Mouse (Mus musculus) myocyte (in vitro differentiated cells): ENCODE data around the gene Prr36. TPM values are rescaled to one million over a fixed set of nuclear protein-coding genes. Genes with fewer than 3 reads are reported as not detected.

ENCODE experiments used
- H3K27me3 ChIP-seq: one replicate; pipeline ENCODE4 v1.6.1; 2011; ENCODE audit not compliant: control insufficient read depth, insufficient read depth, insufficient read length
- H3K36me3 ChIP-seq: one replicate; pipeline ENCODE4 v1.6.1; 2011; ENCODE audit not compliant: control insufficient read depth, insufficient read depth
- H3K4me2 ChIP-seq: one replicate; pipeline ENCODE4 v1.6.1; 2011; ENCODE audit warnings: low read depth, control low read depth
- H3K4me3 ChIP-seq: one replicate; pipeline ENCODE4 v1.5.1; 2011; ENCODE audit warnings: mild to moderate bottlenecking, control low read depth, moderate library complexity
- H3K79me2 ChIP-seq: one replicate; pipeline ENCODE4 v1.6.1; 2011; ENCODE audit not compliant: control insufficient read depth, insufficient read depth
- H3ac ChIP-seq: one replicate; pipeline ENCODE4 v1.6.1; 2011; ENCODE audit not compliant: control insufficient read depth, insufficient read length
- CEBPB ChIP-seq: IDR thresholded peaks from 2 replicates; pipeline ENCODE4 v1.6.1; 2011; ENCODE audit warnings: mild to moderate bottlenecking, moderate library complexity; ENCODE audit not compliant: poor library complexity, insufficient read depth, severe bottlenecking
- E2F4 ChIP-seq: IDR thresholded peaks from one replicate; pipeline ENCODE4 v1.6.1; 2011; ENCODE audit warnings: mild to moderate bottlenecking, control low read depth, moderate library complexity; ENCODE audit not compliant: insufficient read depth
- MAX ChIP-seq: IDR thresholded peaks from one replicate; pipeline ENCODE4 v1.6.1; 2011; ENCODE audit warnings: low read depth, mild to moderate bottlenecking, control low read depth
- MYOD1 ChIP-seq, 3 experiments: IDR thresholded peaks; one replicate each; pipeline ENCODE4 v1.6.1; 2011; ENCODE audit warnings: control low read depth in 2 of 3, low read depth in 2 of 3, mild to moderate bottlenecking in 2 of 3, moderate library complexity in 1 of 3; ENCODE audit not compliant: insufficient read length in 2 of 3, control insufficient read depth in 1 of 3
- MYOG ChIP-seq, 3 experiments: IDR thresholded peaks; one replicate each; pipeline ENCODE4 v1.6.1; 2011; ENCODE audit warnings: control low read depth in 2 of 3, low read depth in 2 of 3, mild to moderate bottlenecking in 2 of 3; ENCODE audit not compliant: insufficient read length in 2 of 3, control insufficient read depth in 1 of 3, insufficient read depth in 1 of 3
- POLR2A ChIP-seq: IDR thresholded peaks from one replicate; pipeline ENCODE4 v1.6.1; 2011; ENCODE audit warnings: low read depth, mild to moderate bottlenecking, control low read depth, moderate library complexity; ENCODE audit not compliant: insufficient read length
- POLR2AphosphoS2 ChIP-seq: IDR thresholded peaks from one replicate; pipeline ENCODE4 v1.6.1; 2011; ENCODE audit warnings: low read depth, control low read depth; ENCODE audit not compliant: insufficient read length
- REST ChIP-seq: IDR thresholded peaks from one replicate; pipeline ENCODE4 v1.6.1; 2011; ENCODE audit warnings: mild to moderate bottlenecking, control low read depth, moderate library complexity; ENCODE audit not compliant: insufficient read depth, insufficient read length
- SRF ChIP-seq: IDR thresholded peaks from one replicate; pipeline ENCODE4 v1.6.1; 2011; ENCODE audit warnings: low read depth; ENCODE audit not compliant: control insufficient read depth, insufficient read length
- TCF12 ChIP-seq: IDR thresholded peaks from one replicate; pipeline ENCODE4 v1.6.1; 2011; ENCODE audit warnings: mild to moderate bottlenecking, control low read depth; ENCODE audit not compliant: poor library complexity, insufficient read depth, severe bottlenecking
- TCF3 ChIP-seq: IDR thresholded peaks from one replicate; pipeline ENCODE4 v1.6.1; 2011; ENCODE audit warnings: low read depth, control low read depth; ENCODE audit not compliant: insufficient read length
- USF1 ChIP-seq: IDR thresholded peaks from one replicate; pipeline ENCODE4 v1.6.1; 2011; ENCODE audit warnings: low read depth, mild to moderate bottlenecking, control low read depth, moderate library complexity
- polyA plus RNA-seq: library from polyadenylated mRNA; unstranded; fragments of >200 nt; fragmentation: generic; extraction: Trizol; gene quantifications from one replicate; pipeline ENCODE4 v1.2.1, GENCODE M21; 2012; ENCODE audit warnings: missing spikeins

Gene Prr36
- polyA plus RNA-seq, 1 experiment: 0.19 TPM

DNA sequence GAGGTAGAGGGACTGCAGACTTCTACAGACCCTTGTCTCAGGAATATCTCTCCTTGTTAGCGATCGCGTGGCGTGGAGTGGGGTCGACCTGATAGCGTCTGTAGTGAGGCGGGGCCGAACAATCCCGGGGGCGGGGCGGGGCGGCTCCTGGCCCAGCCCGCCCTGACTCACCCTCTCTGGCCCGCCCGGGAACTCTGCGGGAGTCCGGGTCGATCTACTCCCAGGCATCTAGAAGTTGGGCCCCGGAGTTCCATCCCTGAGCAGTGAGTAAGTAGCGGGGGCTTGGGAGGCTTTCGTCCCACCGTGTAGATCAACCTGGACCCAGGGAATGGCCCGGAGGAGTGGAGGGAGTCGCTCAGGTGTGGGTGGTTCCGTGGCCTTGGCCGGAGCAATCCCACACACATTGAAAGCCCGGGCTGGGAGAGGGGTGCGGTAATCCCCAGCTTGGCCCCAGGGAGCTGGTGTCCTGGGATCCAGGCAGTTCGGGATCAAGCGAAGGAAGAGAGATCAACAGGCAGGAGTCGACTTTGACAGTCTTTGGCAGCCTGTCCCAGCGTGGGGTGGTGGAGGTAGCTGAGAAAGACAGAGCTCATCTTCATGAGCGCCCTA lies 9.6 kb upstream of the Prr36 start, which contains the start of gene Lrrc8e:
TSS of gene Lrrc8e (plus strand) at position 89 of the 609 bp plus-strand sequence.
- Histone ChIP-seq H3ac (no peak within 1 kb of the TSS), H3K4me2 (peak within 1 kb of the TSS; percentile 73), H3K79me2 (no peaks in the 10 kb centered on the region), H3K4me3 (peak within 1 kb of the TSS; percentile 23), H3K36me3 (no peaks in the 10 kb centered on the region), H3K27me3 (peaks cover 14% of the 10 kb centered on the region)
- TF ChIP-seq SRF: no peak
- no peak for TF ChIP-seq MYOD1 (IDR thresholded peaks at IDR 0.05; ENCODE audit: control insufficient read depth in 1 of 3, insufficient read length in 2 of 3, low read depth in 2 of 3)
- no peak for TF ChIP-seq MYOG (IDR thresholded peaks at IDR 0.05; ENCODE audit: control insufficient read depth in 1 of 3, insufficient read depth in 1 of 3, insufficient read length in 2 of 3, low read depth in 2 of 3)
- no peak for TF ChIP-seq REST
- TF ChIP-seq CEBPB: no peak
- TF ChIP-seq USF1: no peak
- no peak for TF ChIP-seq TCF3
- TF ChIP-seq POLR2A: no peak
- no peak for TF ChIP-seq MAX
- no peak for TF ChIP-seq E2F4

DNA sequence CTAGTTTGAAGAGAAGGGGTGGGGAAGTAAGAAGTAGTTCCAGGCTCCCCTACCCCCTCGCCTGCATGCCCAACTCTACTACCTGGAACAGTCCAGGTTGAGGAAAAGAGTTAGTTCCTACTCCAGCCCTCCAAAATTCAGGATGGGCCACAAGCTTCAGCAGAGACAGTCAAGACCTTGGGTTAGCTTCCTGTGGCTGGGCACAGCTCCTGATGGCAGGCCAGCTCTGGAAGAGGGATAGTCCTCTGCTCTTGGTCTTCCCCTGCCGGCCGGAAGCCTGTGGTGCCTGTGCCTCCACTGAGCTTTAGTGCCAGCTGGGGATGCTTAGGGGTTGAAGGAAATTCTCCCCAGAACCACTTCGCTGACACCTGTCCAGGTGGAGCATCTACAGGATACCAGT lies 9.1 kb upstream of the Prr36 start:
- Histone ChIP-seq H3K79me2 (no peaks in the 10 kb centered on the region), H3K4me3 (peak overlapping the region; percentile 23), H3K36me3 (no peaks in the 10 kb centered on the region), H3K4me2 (peak overlapping the region; percentile 73), H3K27me3 (peaks cover 14% of the 10 kb centered on the region), H3ac (no peak overlapping the region)
- TF ChIP-seq E2F4 (no peak), MYOD1 (IDR thresholded peaks at IDR 0.05; ENCODE audit: control insufficient read depth in 1 of 3, insufficient read length in 2 of 3, low read depth in 2 of 3) (no peak), MYOG (IDR thresholded peaks at IDR 0.05; ENCODE audit: control insufficient read depth in 1 of 3, insufficient read depth in 1 of 3, insufficient read length in 2 of 3, low read depth in 2 of 3) (no peak), SRF (no peak), USF1 (no peak), POLR2AphosphoS2 (no peak), CEBPB (no peak), TCF3 (no peak), REST (no peak), TCF12 (no peak), POLR2A (no peak), MAX (no peak)

DNA sequence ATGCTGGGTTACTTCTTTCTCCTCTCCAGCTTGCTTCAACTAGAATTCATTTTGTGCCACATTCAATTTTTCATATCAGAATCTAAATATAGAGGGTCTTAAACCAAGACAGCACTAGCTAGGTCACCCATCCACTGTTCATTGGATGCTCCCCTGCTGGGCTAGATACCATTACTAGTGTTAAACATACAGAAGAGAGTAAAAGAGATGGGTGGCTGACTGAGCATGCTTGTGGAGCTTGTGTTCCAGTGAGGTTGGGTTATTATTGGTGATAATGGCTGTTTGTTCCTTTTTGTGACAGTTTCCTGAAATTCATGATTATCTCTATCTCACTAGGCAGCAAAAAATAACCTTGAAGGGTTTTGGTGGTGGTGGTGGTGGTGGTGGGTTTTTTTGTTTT lies 4.8 kb upstream of the Prr36 start:
- Histone ChIP-seq H3K79me2 (no peaks in the 10 kb centered on the region), H3K27me3 (peaks cover 27% of the 10 kb centered on the region), H3ac (no peak overlapping the region), H3K4me2 (no peak overlapping the region), H3K36me3 (no peaks in the 10 kb centered on the region), H3K4me3 (no peak overlapping the region)
- TF ChIP-seq REST: no peak
- no peak for TF ChIP-seq MAX
- TF ChIP-seq USF1: no peak
- TF ChIP-seq TCF12: no peak
- no peak for TF ChIP-seq TCF3
- no peak for TF ChIP-seq MYOG (IDR thresholded peaks at IDR 0.05; ENCODE audit: control insufficient read depth in 1 of 3, insufficient read depth in 1 of 3, insufficient read length in 2 of 3, low read depth in 2 of 3)
- TF ChIP-seq CEBPB: no peak
- TF ChIP-seq MYOD1 (IDR thresholded peaks at IDR 0.05; ENCODE audit: control insufficient read depth in 1 of 3, insufficient read length in 2 of 3, low read depth in 2 of 3): no peak
- TF ChIP-seq SRF: no peak
- no peak for TF ChIP-seq POLR2A
- no peak for TF ChIP-seq E2F4
- no peak for TF ChIP-seq POLR2AphosphoS2

DNA sequence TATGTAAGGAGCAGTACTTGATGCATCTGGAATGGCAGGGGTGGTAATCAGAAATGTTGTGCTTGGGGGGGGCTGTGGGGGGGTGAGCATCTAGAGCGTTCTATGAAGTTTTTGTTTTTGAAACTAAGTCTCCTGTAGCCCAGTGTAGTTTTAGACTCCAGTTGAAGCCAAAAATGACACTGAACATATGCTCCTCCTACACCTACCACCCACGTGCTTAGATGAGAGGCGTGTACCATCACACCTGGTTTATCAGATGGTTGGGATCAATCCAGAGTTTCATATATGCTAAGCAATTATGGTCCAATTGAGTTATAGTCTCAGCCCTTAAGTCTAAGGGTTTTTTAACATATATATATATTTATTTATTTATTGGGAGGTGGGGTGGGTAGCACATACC lies 2.4 kb upstream of the Prr36 start:
- Histone ChIP-seq H3K27me3 (peaks cover 28% of the 10 kb centered on the region), H3K4me2 (no peak overlapping the region), H3K79me2 (no peaks in the 10 kb centered on the region), H3ac (no peak overlapping the region), H3K36me3 (no peaks in the 10 kb centered on the region), H3K4me3 (no peak overlapping the region)
- TF ChIP-seq MAX (no peak), MYOD1 (IDR thresholded peaks at IDR 0.05; ENCODE audit: control insufficient read depth in 1 of 3, insufficient read length in 2 of 3, low read depth in 2 of 3) (no peak), TCF12 (no peak)

DNA sequence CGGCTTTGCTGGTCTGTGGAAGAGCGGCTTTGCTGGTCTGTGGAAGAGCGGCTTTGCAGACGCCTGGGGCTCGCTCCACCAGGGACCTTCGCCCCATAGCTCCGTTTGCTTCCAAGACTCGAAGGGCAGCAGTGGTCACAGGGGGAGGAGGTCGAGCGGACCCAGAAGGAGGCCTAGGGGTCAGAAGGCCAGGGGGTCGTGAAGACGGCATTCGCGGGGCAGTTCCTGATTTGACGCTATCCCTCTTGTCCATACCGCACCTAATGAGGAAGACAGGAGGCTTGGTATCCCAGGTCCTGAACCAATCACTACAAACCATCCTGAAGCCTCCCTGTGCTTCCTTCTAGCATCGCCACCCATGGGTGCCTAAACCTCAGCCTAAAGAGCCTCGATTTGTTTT lies 963 bp downstream of the Prr36 start:
- Histone ChIP-seq H3K4me2 (no peak overlapping the region), H3K36me3 (no peaks in the 10 kb centered on the region), H3ac (no peak overlapping the region), H3K4me3 (no peak overlapping the region), H3K27me3 (peaks cover 17% of the 10 kb centered on the region), H3K79me2 (no peaks in the 10 kb centered on the region)
- no peak for TF ChIP-seq CEBPB
- TF ChIP-seq E2F4: no peak
- TF ChIP-seq MYOD1 (IDR thresholded peaks at IDR 0.05; ENCODE audit: control insufficient read depth in 1 of 3, insufficient read length in 2 of 3, low read depth in 2 of 3): no peak
- no peak for TF ChIP-seq REST
- TF ChIP-seq TCF3: no peak
- TF ChIP-seq MYOG (IDR thresholded peaks at IDR 0.05; ENCODE audit: control insufficient read depth in 1 of 3, insufficient read depth in 1 of 3, insufficient read length in 2 of 3, low read depth in 2 of 3): no peak
- TF ChIP-seq SRF: no peak
- TF ChIP-seq MAX: no peak
- no peak for TF ChIP-seq POLR2AphosphoS2
- TF ChIP-seq USF1: no peak
- no peak for TF ChIP-seq TCF12
- no peak for TF ChIP-seq POLR2A
